Mouse (Mus musculus): Measurements from ENCODE around the gene Gm16253.

DNA sequence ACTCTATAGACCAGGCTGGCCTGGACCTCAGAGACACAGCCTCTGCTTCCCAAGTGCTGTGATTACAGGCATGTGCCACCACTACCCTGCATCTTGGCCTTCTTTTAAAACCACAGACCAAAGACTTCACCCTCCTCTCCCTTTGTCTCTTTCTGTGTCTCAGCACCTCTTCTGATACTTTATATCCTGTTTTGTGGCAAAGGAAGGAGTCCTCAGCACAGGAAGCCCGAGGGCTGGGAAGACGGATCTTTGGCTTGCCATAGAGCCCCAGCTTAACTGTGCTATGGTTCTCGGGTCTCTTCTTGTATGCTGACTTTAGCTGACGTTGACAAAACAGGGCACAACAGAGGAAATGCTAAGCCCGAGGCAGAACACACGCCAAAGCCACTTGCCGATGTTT is 6.1 kb upstream of the Gm16253 start:
- no peak for TF ChIP-seq POLR2A (IDR thresholded peaks at IDR 0.05; ENCODE audit: control insufficient read depth, extremely low read depth, insufficient read depth, low read length, poor library complexity)
- TF ChIP-seq CTCF (IDR thresholded peaks at IDR 0.05; ENCODE audit: borderline replicate concordance, control insufficient read depth, extremely low read depth, insufficient read depth, low read length, poor library complexity): no peak
